Mouse (Mus musculus) embryo, embryonic 11.5 days (tissue): ENCODE results near the gene Gdpd1.
A peak's percentile ranks its signal among the peaks of the same experiment; 100 is the strongest.
"Not testable (repeated sequence)": the region's sequence is repeated elsewhere in the genome, so short reads cannot be mapped to it uniquely, and the experiment has no call there.

Source experiments
- DNase-seq: peaks from one replicate; pipeline ENCODE4 v3.0.0-alpha.2; 2012; ENCODE audit warnings: low read depth, low spot score

The Gdpd1 gene

GRCm38 (mm10) chr11:87073866-87074440, at the start of gene Gdpd1:
Gene Gdpd1 (minus strand): TSS chr11:87074062.
- peak; percentile 90 for DNase-seq

- DNase-seq, result no peak
Observed at GRCm38 (mm10) chr11:87121864-87122263, 48.0 kb upstream of the Gdpd1 start.

GRCm38 (mm10) chr11:87110172-87110909, 36.5 kb upstream of the Gdpd1 start:
- no peak for DNase-seq

GRCm38 (mm10) chr11:87109519-87110171, 35.8 kb upstream of the Gdpd1 start:
- peak; percentile 30 for DNase-seq

- peak; percentile 99 for DNase-seq
Observed at GRCm38 (mm10) chr11:87108755-87109518, 35.1 kb upstream of the Gdpd1 start, which contains the start of gene Ska2. Gene Ska2 (plus strand): TSS chr11:87109234.

- no peak for DNase-seq
Observed at GRCm38 (mm10) chr11:87108409-87108754, 34.5 kb upstream of the Gdpd1 start, which contains the start of gene Prr11. Gene Prr11 (minus strand): TSS chr11:87108708.

- no peak for DNase-seq
Observed at GRCm38 (mm10) chr11:87087142-87087541, 13.3 kb upstream of the Gdpd1 start.

- DNase-seq, result peak; percentile 67
Observed at GRCm38 (mm10) chr11:87086290-87086984, 12.6 kb upstream of the Gdpd1 start, which contains the start of gene Smg8. Gene Smg8 (minus strand): TSS chr11:87086774.

GRCm38 (mm10) chr11:87085461-87085860, 11.6 kb upstream of the Gdpd1 start:
- DNase-seq, result no peak

GRCm38 (mm10) chr11:87083712-87084111, 9.8 kb upstream of the Gdpd1 start:
- DNase-seq, result no peak

GRCm38 (mm10) chr11:87073343-87073865, 458 bp downstream of the Gdpd1 start:
- peak; percentile 41 for DNase-seq

GRCm38 (mm10) chr11:87062087-87062486, 11.8 kb downstream of the Gdpd1 start:
- no peak for DNase-seq

GRCm38 (mm10) chr11:87060410-87060809, 13.5 kb downstream of the Gdpd1 start:
- DNase-seq, result no peak

GRCm38 (mm10) chr11:87056286-87056685, 17.6 kb downstream of the Gdpd1 start:
- no peak for DNase-seq

- DNase-seq, result not testable (repeated sequence)
Observed at GRCm38 (mm10) chr11:87048900-87049299, 25.0 kb downstream of the Gdpd1 start.

- no peak for DNase-seq
Observed at GRCm38 (mm10) chr11:87046968-87047367, 26.9 kb downstream of the Gdpd1 start.

GRCm38 (mm10) chr11:87043052-87043451, 30.8 kb downstream of the Gdpd1 start:
- DNase-seq, result no peak

GRCm38 (mm10) chr11:87039307-87039963, 34.4 kb downstream of the Gdpd1 start:
- no peak for DNase-seq

- no peak for DNase-seq
Observed at GRCm38 (mm10) chr11:87036180-87036579, 37.7 kb downstream of the Gdpd1 start.

GRCm38 (mm10) chr11:87028212-87028611, 45.6 kb downstream of the Gdpd1 start:
- DNase-seq, result no peak
